Mouse (Mus musculus): Measurements from ENCODE around the gene Nek9.

The Nek9 gene

DNA sequence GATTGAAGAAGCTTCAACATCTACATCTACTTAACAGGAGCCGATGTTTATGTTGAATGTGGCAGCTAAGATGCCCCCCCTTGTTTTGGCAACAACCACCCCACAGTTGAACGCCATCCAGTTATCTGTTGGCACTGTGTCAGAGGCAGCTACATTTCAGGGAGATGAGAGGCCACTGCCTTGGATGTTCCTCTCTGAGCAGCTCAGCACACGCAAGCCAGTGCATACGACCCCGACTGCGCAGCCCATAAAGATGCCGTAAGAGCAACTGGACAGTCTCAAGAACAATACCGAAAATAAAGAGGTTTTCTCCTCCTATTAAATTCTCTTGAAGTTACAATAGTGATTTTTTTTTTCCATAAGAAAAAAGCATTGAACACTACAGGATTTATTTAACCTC lies 74.6 kb downstream of the Nek9 start:
- DNase-seq (ENCODE audit: low read depth, low spot score) = no peak

DNA sequence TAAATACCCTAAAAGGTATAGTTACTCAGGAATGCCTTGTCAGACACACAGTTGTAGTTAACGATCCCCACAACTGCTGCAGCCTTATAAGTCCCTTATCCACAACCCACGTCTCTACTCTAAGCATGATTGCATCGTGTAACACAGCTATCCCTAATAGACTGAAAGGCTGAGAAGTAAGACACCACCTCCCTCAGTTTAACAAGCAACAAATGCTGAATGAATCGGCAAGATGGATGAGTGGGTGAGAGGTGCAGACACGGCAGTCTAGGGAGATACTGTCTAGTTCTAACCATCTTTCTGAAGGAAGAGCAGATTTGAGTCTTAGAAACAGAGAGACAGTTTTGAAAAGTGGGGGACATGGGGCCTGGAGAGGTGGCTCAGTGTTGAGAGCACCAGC lies 76.0 kb downstream of the Nek9 start:
- no peak for DNase-seq (ENCODE audit: low read depth, low spot score)

DNA sequence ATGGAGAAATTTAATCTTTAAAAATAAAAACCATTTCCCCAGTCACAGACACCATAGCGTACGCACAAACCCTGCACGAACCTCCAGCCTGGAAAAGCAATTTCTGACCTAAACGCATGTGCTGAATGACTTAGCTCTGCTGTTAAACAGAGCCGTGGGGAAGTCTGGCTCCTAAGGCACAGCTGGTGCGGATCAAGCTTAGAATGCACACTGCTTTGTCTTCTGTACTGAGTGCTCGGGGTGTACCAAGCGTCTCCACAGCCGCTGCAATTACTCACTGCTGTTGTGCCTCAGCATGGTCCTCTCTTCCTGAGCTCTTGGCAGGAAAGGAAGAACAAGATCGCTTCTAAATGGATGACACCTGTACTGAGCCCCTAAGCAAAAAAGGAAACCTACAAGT lies 76.7 kb downstream of the Nek9 start:
- DNase-seq (ENCODE audit: low read depth, low spot score) = no peak

DNA sequence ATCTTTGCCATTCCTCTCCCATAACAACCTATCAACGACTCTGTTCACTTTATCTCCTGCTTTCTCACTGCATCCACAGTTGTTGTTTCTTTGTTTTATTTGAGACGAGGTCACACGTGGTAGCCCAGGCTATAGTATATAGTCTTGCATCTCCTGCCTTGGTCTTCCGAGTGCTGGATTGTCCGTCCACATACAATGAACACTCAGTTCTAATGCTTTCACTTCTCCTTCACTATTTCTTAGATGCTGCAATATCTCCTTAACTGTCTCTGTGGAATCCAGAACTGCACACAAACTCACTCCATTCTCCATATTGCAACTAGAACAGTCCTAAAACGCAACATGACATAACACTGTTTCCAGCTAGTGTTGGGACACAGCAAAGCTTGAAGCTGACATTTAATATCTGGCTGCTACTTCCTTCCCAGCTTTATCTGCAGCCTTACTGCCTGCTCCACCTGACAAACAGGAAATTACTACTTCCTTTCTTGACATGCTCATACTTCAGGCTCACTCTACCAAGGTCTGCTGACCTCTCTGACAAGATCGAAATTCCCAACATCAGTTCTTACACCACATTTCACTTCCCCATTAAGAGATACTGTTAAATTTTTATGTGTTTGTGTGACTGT lies 82.0 kb downstream of the Nek9 start:
- no peak for DNase-seq (ENCODE audit: low read depth, low spot score)

DNA sequence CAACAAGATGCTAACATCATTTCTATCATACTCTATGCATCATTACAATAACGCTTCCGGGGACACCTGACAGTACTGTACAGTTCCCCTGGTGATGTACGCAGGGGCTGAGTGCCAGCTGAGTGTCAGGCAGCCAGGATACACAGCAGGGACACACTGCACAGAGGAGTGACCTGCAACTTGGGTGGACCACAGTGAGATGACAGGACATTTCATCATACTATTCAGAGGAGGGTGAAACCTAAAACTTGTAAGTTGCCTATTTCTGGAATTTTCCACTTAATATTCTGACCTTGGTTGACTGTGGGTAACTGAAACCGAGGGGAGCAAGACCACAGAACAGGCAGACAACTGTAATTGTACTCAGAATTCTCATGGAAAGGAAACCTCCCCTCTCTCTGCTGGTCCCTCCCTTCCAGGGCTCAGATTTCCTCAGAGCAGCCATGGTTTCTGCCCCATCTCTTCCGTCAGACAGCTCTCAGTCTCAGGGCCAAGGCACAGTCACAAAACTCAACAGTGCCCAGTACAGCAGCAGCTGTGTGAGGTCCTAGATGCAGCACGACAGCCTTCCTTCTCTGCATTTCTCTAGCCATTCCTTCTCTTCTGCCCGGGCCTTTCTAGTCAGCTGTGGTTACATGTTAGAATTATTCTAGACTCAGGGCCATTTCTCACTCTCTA lies 82.9 kb downstream of the Nek9 start:
- DNase-seq (ENCODE audit: low read depth, low spot score) = no peak

DNA sequence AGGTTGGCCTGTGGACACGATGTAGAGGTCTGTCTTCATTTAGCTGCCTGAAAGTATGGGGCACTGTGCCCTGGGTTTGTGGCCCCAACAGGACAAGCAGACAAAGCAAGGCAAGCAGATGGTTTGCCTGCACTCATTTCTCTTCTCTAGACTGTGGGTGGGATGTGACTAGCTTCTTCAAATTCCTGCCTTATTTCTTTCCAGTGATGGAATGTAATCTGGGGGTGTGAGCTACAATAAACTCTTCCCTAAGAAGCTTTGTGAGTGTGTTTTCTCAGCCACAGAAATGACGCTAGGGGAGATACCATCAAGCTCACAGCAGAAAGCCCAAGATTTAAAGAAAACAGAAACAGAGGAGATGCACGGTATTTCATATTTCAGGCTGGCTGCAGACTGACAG lies 87.1 kb downstream of the Nek9 start:
- DNase-seq (ENCODE audit: low read depth, low spot score) = no peak

All from c-Kit-negative CD71-positive TER-119-positive erythroid progenitor cells, embryonic 14.5 days (primary cell).